Mouse (Mus musculus) brain, embryonic 18.5 days (tissue): ENCODE results near the gene Emx2.

ENCODE experiments used
- DNase-seq: peaks from one replicate; pipeline ENCODE4 v3.0.0-alpha.2; 2012; ENCODE audit warnings: low read depth, low spot score

Gene Emx2

DNA sequence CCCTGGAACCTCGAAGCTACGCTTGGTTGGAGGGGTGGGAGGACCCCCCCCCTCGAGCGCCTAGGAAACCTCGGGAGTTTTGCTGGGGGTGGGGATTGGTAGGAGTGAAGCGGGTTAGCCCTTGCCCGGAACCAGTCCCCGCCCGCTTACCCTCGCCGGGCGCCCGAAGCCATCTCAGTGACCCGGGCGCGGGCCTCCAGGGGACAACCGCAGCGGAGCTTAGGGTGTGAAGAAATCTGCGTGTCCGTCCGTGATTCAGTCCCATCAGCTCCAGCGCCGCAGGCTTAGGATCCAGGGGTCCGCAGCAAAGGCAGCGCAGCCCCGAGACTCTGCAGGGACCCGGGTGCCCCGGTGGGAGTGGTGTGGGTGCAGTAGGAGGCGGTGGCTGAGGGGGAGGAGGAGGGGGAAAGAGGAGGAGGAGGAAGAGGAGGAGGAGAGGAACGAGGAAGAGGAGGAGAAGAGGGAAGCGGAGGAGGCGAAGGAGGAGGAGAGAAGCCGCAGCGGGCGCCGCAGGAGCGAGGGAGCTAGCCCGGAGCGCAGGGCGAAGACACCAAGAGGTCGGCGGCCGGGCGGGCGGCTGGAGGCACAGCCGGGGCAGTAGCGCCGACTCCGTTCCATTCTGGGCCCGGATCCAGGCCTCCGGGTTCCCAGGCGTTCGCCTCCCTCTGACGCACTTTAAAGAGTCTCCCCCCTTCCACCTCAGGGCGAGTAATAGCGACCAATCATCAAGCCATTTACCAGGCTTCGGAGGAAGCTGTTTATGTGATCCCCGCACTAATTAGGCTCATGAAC lies at the start of gene Emx2:
Emx2 (plus strand) TSS at position 422 of the 792 bp plus-strand sequence.
- peak; percentile 79 for DNase-seq

DNA sequence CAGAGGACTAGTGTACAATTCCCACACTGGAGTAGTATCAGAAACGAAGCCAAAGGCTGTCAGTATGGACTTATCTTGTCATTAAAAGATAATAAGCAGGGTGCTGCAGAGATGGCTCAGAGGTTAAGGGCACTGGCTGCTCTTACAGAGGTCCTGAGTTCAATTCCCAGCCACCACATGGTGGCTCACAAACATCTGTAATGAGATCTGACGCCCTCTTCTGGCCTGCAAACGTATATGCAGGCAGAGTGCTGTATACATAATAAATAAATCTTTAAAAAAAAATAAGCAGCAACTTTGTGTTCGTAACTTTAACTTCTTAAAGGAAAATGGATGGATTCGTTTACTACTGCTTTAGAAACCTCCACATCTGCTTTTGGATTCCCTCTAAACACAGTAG lies 44.0 kb upstream of the Emx2 start:
- no peak for DNase-seq

DNA sequence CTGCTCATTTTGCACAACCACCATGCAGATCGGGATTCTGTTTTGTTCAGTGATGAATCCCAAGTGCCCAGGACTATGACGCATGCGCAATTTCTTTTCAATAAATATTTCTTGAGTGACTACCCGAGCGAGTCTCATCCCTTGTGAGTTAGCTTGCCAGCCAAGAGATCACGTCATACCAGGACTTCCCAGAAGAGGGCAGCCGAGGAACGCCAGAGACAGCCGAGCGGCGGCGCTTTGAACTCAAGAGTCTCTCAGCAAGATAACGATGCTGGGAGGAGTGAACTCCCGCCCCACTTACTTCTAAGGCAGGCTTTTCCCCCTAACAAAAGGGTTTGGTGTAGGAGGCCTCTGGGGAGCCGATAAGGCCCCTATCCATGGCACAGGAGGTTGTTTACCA lies 40.1 kb upstream of the Emx2 start:
- DNase-seq: peak; percentile 72

DNA sequence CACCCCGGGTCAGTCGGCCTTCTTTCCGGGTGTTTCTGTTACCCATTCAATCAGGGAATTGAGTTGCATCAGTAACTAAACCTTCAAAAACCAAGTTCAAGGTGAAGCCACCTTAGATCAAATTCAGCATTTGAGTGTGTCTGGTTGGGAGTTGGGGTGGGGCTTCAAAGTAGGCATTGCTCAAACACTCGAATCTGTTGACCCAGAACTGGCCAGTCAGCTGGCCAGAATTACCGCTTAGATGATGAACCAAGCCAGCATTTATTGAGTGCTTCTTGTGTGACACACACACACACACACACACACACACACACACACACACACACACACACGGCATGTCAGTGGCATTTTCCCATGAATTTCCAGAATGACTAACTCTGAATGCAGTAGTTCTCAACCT lies 39.5 kb upstream of the Emx2 start:
- DNase-seq: no peak

DNA sequence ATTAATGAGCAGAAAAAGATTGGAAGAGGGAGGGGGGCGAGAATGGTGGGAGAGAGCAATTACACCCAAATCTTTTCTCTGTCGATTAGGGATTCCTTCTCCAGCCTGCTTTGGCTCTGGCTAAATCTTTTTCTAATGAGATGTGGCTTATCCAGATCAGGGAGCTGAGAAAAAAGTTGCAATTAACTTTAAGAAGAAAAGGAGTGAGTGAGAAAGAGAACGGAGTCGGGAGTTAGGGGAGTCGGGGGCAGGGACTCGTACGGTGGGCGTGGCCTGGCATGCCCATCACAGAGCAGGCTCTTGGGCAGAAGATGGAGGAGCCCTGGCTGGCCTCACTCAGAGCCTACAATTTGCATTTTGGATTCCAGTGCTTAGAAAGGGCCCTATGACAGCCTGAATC lies 35.8 kb upstream of the Emx2 start:
- DNase-seq: no peak

DNA sequence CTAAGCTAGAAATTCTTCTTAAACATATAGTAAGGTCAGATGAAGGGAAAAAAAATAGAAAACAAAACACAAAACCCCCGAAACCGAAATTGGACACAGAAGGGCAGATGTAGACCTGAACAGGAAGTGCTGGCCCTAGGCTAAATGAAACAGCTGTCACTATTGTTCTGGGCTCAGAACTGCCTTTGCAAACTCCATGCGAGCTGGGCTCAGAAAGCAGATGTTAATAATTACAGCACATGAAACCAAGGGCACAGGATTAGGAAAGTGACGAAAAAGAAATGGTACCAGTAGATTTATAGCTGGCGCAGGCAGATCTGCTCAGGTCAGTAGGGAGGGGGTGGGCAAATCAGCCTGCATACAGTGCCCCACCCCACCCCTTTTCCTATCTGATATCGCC lies 34.5 kb upstream of the Emx2 start:
- no peak for DNase-seq

DNA sequence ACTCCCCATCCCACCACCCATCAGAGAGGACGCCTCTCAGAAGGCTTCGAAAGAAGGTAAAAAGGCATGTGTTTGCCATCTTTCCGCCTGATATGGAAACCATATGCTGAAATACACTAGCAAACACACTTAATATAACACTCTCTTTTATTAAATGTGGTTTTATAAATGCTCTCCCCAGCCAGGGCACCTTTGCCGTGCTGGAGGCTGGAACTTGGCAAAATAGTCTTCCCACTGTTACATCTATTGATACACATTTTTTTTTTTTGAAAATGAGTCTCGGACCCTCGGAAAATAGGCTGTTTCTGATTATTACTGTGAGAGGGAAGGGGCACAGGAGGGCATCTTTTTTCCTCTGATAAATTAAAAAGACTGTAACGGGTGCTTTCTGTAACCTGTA lies 33.2 kb upstream of the Emx2 start:
- no peak for DNase-seq

DNA sequence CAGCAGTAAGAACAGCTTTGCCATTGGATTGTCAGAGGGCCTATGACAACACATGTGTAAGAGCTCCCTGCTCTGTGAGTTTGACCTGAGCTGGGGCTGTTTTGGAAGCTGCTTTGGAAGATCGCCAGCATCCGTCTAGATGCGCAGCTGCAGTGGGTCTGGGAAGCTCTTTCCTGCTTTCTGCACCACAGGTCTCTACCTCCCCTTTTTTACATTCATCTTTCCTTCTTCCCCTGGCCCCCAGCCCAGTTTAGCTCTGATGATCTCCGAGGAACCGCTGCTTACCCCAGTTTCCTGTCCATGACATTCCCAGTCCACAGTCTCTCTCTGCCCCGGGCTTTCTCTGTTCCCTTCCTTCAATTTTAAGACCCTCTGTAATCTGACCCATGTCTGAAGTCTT lies 25.9 kb upstream of the Emx2 start:
- DNase-seq: no peak

DNA sequence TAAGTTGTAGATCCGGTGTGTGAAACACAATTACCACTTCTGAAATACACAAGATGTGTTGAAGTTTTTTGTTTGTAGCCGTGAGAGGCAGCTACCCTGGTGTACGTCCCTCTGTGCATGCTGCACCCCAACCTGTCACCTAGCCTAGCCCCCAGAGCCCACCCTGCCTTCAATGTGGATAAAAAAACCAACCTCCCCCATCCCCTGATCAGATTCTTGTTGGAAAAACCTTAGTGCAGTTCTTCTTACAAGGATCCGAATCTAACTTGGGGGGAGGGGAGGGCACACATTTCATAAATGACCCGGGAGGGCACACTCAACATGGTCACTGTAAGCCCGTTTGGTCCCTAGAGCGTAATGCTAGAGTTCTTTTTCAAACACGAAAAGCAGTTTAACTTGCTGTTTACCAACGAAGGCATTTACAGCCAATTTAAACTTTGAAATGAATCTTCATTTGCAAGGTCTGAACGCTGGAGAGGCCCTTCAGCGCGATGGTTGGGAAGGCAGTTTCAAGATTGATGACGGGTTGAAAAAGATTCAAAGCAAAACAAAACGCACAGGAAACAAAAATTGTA lies 7.5 kb upstream of the Emx2 start:
- no peak for DNase-seq

DNA sequence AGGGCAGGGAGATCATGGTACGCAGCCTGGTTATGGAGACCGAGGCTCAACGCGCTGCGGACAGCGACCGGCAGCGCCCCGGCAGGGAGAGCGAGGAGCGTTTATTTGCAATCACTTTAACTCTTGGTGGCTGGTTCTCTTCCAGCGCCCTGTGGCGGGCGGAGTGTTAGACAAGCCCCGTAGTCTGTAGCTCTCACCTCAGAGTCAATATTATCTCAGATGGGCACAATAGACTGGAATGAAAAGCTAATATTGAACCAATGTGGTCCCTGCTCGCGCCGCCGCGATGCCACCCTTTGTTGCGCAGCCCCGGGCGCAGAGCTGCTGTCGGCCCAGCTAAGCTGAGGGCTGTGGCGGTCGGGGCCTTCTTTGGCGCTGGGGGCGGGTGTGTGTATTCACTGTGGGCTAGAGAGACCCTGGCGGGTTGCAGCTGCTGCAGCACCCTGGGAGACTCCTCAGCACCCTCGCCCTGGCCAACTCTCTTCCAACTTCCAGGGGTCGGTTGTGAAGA lies 6.7 kb upstream of the Emx2 start:
- DNase-seq: no peak

DNA sequence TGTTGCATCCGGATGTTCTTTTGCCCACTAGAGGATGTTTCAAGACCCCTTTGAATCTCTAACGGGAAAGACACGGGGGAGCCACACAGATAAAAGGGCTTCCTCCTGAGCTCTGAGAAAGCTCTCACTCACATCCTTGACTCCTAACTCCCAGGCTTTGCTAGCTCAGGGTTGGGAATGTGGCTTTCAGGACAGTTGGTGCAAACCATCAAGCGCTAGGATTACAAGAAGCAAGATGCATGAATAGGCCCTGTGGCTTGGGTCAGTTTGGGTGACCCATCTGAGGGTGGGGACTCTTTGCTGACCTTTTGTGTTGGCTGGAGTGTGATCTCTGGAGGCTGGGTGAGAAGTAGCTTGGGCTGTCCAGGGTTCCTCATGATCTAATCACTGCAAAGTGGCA lies 5.9 kb upstream of the Emx2 start:
- DNase-seq: no peak

DNA sequence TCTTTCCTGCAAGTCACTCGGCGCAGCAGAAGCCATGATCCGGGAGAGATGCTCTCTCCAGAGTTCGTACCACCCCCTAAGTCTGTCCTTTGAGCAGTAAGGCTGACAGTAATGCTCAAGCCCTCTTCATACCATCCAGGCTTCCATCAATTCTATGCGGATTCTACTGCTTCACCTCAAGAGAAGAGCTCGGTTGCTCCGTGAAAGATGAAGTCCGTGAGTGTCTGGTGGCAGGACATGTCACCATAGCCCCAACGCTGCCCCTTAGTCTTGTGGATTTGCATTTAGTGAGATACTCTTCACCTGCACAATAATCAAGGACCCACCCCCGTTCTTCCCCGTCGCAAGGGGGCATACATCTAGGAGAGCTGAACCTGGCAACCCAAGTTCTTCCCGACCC lies 4.6 kb upstream of the Emx2 start:
- DNase-seq: no peak

DNA sequence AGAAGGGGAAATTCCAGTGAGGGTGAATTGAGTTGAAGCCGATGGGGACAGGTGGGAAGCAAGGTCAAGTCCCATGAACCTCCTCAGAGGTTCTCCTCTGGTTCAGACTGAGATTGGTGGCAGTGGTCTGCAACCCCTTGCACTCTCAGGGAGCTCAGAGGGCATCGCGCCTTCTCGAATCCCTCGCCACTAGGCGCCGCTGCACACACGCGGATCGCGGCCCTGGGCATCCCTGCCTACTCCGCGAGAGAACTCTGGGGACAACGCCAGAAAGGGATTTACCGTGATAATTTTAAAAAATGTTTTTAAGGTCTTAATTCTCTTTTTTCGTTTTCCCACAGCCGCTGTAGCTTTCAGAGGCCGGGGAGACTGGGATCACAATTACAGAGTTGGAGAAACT lies 4.0 kb upstream of the Emx2 start:
- DNase-seq: no peak

DNA sequence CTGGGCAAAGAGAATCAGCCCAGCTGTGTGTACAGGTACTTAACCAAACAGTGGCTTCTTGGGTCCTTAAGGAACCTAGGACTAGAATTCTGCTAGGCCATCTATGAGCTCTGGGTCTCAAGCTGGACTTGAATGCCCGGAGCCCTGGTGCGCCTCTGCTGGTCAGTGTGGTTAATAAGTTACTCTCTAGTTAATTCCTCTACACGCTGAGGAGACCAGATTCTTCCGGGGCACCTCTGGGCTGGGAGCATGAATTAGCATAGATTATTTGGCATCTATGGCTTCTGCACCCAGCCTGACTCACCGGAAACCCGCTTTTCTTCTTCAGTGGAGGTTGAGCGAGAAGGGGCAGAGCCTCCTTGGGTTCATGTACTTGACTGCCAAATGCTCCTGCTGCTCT lies 2.5 kb upstream of the Emx2 start:
- no peak for DNase-seq

DNA sequence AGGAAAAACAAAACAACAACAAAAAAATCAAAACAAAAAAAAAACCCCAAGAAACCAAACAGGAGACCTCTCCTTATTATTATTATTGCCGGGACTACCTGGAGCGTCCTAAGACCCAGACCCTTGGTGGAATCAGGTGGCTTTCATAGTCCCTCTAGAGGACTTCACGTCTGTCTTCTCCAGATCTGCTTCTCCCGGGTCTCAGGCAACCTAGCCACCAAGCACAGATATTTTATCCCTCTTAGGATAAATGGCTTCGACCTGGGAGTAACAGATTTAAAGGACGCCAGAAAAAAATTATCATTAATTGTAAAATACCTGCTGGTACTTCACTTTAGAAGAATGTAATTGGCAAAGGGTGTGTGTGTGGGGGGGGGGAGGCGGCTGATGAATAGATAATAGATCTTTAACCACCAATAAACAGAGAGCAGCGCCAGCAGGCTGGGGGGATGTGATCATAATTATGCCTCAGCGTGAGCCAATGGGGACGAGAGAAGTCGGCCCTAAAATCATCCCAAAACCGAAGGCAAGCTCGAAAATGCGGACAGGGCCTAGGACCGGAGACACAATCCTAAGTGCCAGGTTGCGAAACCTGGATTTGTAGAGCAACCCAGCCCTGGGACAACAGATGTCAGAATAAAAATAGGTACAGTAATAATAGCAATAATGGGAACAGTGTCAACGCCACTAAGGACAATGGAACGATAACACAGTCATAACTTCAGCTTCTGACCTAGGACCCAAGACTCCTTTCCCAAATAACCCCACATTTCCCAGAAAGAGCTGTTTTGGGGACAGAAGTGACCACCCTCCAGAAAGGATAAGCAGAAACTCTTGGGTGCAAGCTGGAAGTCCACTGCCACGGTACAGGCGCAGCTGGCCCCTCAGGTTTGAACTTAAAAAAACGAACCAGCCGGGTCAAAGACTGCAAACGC lies 894 bp upstream of the Emx2 start:
- peak; percentile 67 for DNase-seq

DNA sequence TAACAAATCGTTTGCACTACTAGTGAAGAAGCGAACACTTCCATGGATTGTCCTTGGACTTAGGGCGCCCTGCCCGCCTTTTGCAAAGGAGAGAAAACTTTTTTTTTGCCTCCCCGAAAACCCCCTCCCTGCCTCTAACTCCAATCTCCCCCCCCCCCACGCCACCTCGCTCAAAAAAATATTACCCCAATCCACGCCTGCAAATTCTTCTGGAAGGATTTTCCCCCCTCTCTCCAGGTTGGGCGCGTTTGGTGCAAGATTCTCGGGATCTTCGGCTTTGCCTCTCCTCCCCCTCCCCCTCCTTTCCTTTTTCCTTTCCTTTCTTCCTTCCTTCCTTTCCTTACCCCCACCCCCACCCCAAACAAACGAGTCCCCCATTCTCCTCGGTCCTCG lies 567 bp downstream of the Emx2 start:
- DNase-seq: no peak

DNA sequence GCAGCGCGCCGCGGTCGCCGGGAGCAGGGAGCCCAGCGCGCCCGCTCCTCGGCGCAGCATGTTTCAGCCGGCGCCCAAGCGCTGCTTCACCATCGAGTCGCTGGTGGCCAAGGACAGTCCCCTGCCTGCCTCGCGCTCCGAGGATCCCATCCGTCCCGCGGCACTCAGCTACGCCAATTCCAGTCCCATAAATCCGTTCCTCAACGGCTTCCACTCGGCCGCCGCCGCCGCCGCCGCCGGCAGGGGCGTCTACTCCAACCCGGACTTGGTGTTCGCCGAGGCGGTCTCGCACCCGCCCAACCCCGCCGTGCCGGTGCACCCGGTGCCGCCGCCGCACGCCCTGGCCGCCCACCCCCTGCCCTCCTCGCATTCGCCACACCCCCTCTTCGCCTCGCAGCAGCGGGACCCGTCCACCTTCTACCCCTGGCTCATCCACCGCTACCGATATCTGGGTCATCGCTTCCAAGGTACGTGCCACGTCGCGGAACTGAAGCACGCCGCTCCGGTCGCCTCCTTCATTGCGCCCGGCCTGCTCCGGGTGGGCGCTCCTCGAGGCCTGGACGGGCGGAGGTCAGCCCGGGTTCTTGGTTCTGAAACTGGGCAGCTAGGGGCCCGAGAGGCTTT lies 1.1 kb downstream of the Emx2 start:
- DNase-seq: no peak

DNA sequence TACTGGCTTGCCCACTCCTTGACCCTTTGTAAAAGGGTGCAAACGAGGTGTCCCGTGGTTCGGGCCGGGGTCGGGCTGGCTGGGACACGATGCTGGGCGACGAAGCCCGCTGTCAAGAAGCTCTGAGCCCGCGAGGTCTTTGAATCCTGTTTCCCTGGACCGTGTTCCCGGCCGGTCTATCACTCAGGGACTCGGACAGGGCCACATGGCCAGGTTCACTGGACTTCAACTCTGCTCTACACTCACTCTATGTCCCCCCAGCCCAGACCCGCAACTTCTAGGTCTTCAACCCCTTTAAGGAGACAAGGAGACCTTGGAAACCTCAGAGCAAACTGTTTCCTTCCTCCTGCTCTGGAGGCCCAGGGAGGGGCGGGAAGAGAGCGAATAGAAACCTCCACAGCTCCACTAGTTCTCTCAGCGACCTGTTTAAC lies 1.7 kb downstream of the Emx2 start:
- DNase-seq: no peak

DNA sequence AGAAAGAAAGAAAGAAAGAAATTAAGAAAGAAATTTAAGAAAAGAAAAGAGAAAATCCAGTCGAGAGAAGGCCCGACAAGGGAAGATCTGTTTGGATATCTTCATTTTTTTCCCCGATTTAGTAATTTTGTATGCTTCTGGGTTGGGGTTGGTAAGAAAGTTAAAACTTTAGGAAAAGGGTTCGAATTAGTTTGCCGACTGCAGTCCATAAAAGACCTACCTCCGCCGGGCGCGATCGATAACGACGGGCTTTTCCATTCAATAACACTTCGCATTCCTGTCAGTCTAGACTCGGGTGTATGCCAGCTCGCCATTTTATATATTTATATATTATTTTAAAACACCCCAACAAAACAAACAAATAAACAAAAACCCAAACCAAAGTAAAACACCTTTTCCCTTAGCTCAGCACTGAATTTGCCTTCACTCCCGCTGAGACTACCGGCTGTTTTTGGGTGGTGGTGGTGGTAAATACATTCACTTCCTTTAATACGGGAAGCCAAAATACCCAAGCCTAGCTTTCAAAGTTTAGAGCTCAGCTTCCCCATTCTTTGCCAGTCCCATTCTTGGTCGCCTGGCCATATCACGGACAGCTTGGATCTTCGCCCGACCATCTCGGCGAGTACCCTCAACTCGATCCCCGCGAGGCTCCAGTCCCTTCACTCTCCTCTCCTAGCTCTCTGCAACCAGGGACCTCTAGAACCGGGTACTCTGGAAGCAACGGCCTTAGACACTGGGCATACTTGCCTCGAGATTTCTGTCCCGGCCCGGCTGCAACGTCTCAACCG lies 2.4 kb downstream of the Emx2 start:
- no peak for DNase-seq

DNA sequence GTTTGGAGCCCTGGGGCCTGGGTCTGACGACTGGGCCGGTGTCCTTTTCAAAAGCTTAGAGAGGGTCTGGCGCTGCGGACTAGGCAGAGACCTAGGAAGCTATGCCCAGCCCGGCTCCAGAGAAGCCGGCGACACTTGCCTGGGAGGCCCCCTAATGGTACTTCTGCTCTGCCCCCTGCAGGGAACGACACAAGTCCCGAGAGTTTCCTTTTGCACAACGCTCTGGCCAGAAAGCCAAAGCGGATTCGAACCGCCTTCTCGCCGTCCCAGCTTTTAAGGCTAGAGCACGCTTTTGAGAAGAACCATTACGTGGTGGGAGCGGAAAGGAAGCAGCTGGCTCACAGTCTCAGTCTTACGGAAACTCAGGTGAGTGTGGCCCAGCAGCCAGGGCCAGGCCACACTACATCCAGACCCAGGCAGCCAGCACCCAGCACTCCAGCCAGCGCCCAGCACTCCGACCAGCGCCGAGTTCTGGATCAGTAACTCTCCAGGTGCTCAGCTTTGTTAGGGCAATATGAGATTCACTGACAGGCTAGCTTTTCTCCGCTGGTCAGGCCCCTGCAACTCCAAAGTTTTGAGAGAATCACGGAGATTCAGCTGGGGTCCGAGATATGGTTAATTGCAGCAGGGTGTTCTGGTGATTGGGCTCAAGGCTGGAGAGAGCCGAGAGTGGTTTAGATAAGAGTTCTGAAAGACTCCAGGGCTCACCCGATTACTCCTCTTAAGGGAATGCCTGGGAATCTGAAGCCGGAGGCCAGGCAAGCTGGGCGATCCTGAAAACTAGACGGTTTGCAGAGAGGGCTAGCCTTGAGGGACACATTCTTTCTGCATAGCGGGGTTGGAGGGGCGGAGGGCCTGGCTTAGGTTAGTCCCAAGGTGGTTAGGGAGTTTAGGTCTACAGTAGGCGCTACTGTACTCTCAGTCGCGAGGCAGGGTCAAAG lies 3.6 kb downstream of the Emx2 start:
- no peak for DNase-seq
